Mouse (Mus musculus): ENCODE data around the gene Limk2. TPM values are rescaled to one million over a fixed set of nuclear protein-coding genes. Genes with fewer than 3 reads are reported as not detected.

Limk2 gene
- total RNA-seq, 2 experiments from 2014 or later: 101 to 104 TPM

DNA sequence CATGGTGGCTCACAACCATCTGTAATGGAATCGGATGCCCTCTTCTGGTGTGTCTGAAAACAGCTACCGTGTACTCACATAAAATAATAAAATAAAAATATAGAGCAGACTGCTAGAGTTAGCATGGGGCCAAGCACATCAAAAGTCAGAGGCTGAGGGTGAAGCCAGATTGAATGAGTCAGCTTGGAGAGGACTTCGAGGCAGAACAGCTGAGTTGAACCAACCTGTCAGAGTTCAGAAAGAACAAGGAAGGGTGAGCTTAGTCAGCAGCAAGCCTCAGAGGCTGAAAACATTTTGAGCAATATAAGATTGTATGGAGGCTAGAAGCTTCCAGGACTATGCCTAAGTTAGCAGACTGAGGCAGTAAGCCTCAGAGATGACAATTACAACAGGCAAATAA is 90.7 kb downstream of the Limk2 start:
- no peak for DNase-seq (ENCODE audit: low spot score in 2 of 2)
- intact Hi-C loops (cut with DNase I): no loop called here

DNA sequence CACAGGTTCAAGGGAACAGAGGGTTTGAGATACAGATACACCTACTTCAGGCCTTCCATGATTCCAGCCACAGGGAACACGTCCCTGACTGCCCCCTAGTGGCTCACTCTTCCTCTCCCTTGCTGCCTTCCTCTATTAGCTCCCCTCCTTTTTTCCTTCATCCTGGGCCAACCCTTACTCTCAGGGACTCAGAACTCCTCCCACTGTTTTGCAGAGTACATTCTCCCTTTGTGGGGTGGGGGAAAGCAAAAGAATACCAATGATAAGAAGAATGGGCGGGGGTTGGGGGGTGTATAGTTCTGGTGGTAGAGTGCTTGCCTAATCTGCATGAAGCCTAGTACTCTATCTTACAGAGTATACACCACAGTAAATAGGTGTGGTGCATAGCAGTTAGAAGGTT is 94.8 kb downstream of the Limk2 start:
- intact Hi-C loops (cut with DNase I): no loop called here

GRCm38 (mm10) chr11:3313294-3313693 is 95.7 kb downstream of the Limk2 start:
- no peak for DNase-seq (ENCODE audit: low spot score in 2 of 2)
- intact Hi-C loops (cut with DNase I): no loop called here

More for the DNA sequence above, 94.8 kb downstream of the Limk2 start:
- peak in 1 of 2 experiments; percentile 67 for DNase-seq (ENCODE audit: low spot score in 2 of 2)

DNA sequence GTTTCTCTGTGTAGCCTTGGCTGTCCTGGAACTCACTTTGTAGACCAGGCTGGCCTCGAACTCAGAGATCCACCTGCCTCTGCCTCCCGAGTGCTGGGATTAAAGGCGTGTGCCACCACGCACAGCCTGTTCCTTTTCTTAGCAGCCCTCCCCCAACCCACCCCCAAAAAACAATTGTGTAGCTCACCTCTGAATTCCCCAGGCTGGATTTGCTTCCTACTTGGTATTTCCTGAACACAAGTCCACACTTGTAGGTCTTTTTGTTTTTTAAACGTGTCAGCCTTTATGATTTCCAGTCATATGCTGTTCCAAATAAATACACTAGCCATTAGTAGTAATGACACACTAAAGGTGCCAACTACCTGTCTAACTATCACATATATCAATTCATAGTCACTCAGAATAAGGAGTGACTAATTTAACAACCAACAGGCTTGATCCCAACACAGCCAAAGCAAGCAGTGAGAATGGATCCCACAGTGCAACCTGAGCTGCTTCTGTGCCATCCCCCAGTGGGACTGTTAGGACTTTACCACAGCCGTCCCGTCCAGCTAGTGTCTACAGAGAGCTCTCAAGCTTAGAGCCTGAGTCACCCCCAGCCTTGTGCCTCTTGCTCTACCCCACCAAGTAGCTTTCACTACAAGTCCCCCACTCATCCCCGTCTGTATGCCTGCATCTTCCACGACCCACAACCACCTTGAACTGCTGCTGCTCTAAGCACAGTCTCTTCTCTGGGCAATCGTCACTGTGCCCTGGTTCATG is 97.2 kb downstream of the Limk2 start:
- intact Hi-C loops (cut with DNase I): no loop called here
- no peak for DNase-seq (ENCODE audit: low spot score in 2 of 2)

DNA sequence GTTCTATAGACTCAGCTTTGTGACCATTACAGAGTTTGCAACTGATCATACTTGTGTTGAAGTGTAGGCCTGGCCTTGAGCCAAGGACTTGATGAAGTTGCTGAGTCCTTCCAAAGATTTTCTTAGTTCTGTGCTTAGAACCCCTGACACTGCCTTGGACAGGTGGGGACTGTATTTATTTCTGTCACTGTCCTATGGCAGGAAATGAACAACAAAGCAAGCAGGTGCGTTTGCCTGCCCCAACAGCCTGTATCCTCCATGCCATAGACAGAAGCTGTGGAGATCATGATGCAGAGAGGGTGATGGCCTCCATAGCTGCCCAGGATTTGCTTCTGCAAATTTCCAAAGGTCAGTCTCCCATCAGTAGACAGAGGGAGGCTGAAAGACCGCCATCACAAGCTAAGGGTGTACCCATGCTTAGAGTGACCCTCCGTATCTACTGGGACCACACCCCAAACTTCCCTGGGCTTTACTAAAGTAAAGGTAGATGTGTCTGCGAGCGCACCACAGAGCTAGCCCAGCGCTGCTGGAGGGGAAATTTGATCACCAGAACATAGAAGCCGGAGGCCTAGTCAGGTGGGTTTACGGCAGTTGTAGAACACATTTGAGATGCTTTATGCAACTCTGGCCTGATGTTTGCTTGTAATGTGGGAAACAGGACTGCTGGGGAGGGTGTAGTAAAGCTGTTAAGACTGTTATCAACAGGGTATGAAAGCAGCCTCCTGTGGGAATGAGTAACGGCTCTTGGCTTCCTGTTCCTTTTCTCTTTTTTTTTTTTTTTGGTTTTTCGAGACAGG is 98.0 kb downstream of the Limk2 start:
- DNase-seq (ENCODE audit: low spot score in 2 of 2): no peak
- intact Hi-C loops (cut with DNase I): no loop called here

DNA sequence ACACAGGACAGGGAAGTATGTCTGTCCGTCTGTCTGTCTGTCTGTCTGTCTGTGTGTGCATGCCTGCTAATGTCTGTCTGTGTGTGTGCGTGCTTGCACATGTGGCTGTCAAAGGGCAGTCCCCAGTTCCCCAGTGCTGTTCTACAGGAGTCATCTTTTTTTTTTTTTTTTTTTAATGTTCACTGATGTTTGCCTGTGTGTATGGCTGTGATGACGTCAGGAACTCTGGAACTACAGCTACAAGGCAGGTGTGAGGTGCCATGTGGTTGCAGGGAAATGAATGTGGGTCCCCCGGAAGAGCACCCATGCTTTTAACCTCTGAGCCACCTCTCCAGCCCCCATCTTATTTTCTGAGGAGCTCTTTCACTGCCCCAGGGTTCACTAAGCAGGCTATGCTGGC is 99.1 kb downstream of the Limk2 start:
- DNase-seq (ENCODE audit: low spot score in 2 of 2): no peak
- intact Hi-C loops (cut with DNase I): no loop called here

GRCm38 (mm10) chr11:3307875-3308274 is 101.1 kb downstream of the Limk2 start:
- DNase-seq (ENCODE audit: low spot score in 2 of 2): no peak
- intact Hi-C loops (cut with DNase I): no loop called here

GRCm38 (mm10) chr11:3305821-3306220 is 103.2 kb downstream of the Limk2 start:
- no peak for DNase-seq (ENCODE audit: low spot score in 2 of 2)
- intact Hi-C loops (cut with DNase I): no loop called here

GRCm38 (mm10) chr11:3302792-3303191 is 106.2 kb downstream of the Limk2 start:
- intact Hi-C loops (cut with DNase I): no loop called here
- no peak for DNase-seq (ENCODE audit: low spot score in 2 of 2)

- intact Hi-C loops (cut with DNase I): no loop called here
- peak; percentile 55 to 64 for DNase-seq (ENCODE audit: low spot score in 2 of 2)
Measured at GRCm38 (mm10) chr11:3302385-3302784, 106.6 kb downstream of the Limk2 start.

- no peak for DNase-seq (ENCODE audit: low spot score in 2 of 2)
- intact Hi-C loops (cut with DNase I): no loop called here
Measured at GRCm38 (mm10) chr11:3301075-3301474, 107.9 kb downstream of the Limk2 start.

DNA sequence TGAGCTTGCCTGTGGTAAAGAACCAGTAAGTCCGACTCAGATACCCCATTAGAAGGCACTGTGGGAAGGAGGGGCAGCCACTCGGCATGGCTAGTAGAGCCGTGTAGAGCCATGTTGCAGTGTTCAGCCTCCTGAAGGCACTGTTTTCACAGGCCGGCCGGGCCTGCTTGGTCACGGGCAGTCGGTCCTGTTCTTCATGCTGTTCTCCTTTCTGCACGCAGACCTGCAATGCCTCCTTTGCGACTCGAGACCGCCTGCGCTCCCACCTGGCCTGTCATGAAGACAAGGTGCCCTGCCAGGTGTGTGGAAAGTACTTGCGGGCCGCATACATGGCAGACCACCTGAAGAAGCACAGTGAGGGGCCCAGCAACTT is 110.2 kb downstream of the Limk2 start:
- intact Hi-C loops (cut with DNase I): no loop called here
- no peak for DNase-seq (ENCODE audit: low spot score in 2 of 2)

GRCm38 (mm10) chr11:3297871-3298812 is 110.8 kb downstream of the Limk2 start:
- intact Hi-C loops (cut with DNase I): no loop called here
- DNase-seq (ENCODE audit: low spot score in 2 of 2): no peak

DNA sequence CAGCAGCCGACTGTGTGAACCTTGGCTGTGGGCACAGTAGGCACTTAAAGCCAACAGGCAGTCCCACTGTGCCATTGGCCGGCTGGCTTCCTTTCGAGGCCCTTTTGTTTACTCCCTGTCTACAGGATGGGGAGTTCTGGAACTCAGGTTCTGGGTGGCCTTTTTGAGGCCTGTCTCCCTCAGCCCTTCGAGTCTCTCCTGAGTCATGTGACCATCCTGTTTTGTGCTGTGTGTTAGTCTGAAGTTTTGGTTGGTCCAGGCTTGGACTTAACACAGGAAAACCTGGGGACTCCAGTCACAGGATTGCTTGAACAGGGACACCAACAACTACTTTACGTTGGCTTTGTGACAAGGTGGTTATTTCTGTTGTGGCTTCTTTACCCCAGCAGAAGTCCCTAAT is 112.9 kb downstream of the Limk2 start:
- no peak for DNase-seq (ENCODE audit: low spot score in 2 of 2)
- intact Hi-C loops (cut with DNase I): no loop called here

GRCm38 (mm10) chr11:3294641-3295040 is 114.3 kb downstream of the Limk2 start:
- intact Hi-C loops (cut with DNase I): no loop called here
- DNase-seq (ENCODE audit: low spot score in 2 of 2): no peak

Other genes starting within 250 kb of the Limk2 start
- 10 to 100 TPM; 43.2 to 49.5 TPM for gene Sfi1, start 215.7 kb downstream of the Limk2 start, total RNA-seq (2021)
- 10 to 100 TPM; 59.0 to 67.2 TPM for gene Eif4enif1, start 206.8 kb downstream of the Limk2 start, total RNA-seq (2021)
- 10 to 100 TPM; 89.7 to 91.4 TPM for gene Drg1, start 142.8 kb downstream of the Limk2 start, total RNA-seq (2021)
- 10 to 100 TPM; 39.6 to 43.0 TPM for gene Patz1, start 120.3 kb downstream of the Limk2 start, total RNA-seq (2021)
- 10 to 100 TPM; 25.7 to 26.5 TPM for gene Pik3ip1, start 78.8 kb downstream of the Limk2 start, total RNA-seq (2021)
- gene Rnf185, start 43.2 kb upstream of the Limk2 start, total RNA-seq (2021): 10 to 100 TPM; 21.7 to 22.4 TPM
- gene Pla2g3, start 79.1 kb upstream of the Limk2 start, total RNA-seq (2021): 1 to 10 TPM; 3.6 to 7.2 TPM
- 10 to 100 TPM; 51.7 to 53.4 TPM for gene Inpp5j, start 95.6 kb upstream of the Limk2 start, total RNA-seq (2021)
- 100 to 1,000 TPM; 156 to 170 TPM for gene Selenom, start 105.5 kb upstream of the Limk2 start, total RNA-seq (2021)
- 10 to 100 TPM; 10.8 to 13.1 TPM for gene Smtn, start 131.4 kb upstream of the Limk2 start, total RNA-seq (2021)
- 10 to 100 TPM; 35.9 to 38.5 TPM for gene Morc2a, start 240.0 kb upstream of the Limk2 start, total RNA-seq (2021)